Mouse (Mus musculus): ENCODE data around the gene Trmo. TPM values are rescaled to one million over a fixed set of nuclear protein-coding genes. Genes with fewer than 3 reads are reported as not detected.

The Trmo gene
- polyA plus RNA-seq, 1 experiment: 1.7 TPM

DNA sequence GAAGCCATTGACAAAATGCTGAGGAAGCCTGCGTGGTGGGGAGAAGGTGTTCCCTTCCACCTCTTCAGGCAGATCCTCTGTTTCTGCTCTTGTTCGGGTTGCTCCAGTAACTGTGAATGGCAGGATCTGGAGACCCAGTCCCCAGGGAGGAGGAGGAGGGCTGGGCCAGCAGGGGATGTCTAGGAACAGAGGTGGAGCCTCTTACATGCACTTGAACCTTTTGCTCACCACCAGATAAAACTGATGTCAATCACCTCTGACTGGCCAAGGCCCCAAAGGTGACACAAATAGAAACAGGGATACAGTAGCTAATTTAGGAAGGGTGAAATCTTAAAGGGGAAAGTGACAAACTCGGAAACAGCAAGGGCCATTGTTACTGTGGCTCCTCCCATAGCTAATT lies 51.2 kb downstream of the Trmo start:
- Histone ChIP-seq H3K4me1 (ENCODE audit: control insufficient read depth) (no peaks in the 10 kb centered on the region), H3K4me3 (replicated peaks) (no peak overlapping the region), H3K9me3 (ENCODE audit: control insufficient read depth, low read length) (no peaks in the 10 kb centered on the region), H3K36me3 (ENCODE audit: control insufficient read depth) (no peaks in the 10 kb centered on the region), H3K27me3 (ENCODE audit: control insufficient read depth) (peaks cover 70% of the 10 kb centered on the region)
- TF ChIP-seq GATA1 (IDR thresholded peaks at IDR 0.05; ENCODE audit: low read length) (no peak), TAL1 (IDR thresholded peaks at IDR 0.05; ENCODE audit: low read length) (no peak)

DNA sequence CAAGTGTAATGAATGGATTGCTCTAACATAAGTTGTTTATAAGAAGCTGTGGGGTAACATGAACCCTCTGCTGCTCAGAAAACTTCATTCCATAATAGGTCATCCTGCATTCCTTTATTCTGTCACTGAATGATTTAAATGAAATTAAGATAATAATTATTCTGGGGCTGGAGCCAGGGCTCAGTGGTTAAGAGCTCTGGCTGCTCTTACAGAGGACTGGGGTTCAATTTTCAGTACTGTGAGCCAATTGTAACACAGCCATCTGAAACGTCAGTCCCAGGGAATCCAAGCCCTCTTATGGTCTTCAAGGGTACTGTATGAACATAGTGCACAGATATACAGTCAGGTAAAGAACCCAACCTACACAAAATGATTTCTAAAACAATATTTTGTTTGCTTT lies 53.4 kb downstream of the Trmo start:
- Histone ChIP-seq H3K9me3 (ENCODE audit: control insufficient read depth, low read length) (no peaks in the 10 kb centered on the region), H3K4me3 (replicated peaks) (no peak overlapping the region), H3K36me3 (ENCODE audit: control insufficient read depth) (no peaks in the 10 kb centered on the region), H3K4me1 (ENCODE audit: control insufficient read depth) (no peaks in the 10 kb centered on the region), H3K27me3 (ENCODE audit: control insufficient read depth) (peaks cover 52% of the 10 kb centered on the region)
- TF ChIP-seq GATA1 (IDR thresholded peaks at IDR 0.05; ENCODE audit: low read length) (no peak), TAL1 (IDR thresholded peaks at IDR 0.05; ENCODE audit: low read length) (no peak)

DNA sequence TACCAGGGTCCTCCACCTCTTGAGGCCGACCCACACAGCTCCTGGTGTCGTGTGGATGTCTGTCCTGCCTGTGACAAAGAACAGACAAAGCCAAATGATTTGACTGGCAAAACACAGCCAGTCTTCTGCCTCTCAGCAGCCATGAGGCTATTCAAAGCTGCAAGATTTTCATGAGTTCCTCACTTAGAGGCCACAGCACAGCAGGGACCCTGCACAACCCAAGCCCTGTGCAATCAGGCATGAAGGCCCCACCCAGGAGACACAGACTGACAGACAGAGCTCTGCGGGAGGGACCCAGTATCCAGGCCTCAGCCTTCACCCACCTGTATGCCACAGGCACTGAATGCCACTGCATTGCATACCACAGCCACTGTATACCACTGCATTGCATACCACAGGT lies 60.3 kb downstream of the Trmo start:
- Histone ChIP-seq H3K4me1 (ENCODE audit: control insufficient read depth) (no peaks in the 10 kb centered on the region), H3K4me3 (replicated peaks) (no peak overlapping the region)
- TF ChIP-seq GATA1 (IDR thresholded peaks at IDR 0.05; ENCODE audit: low read length) (no peak), TAL1 (IDR thresholded peaks at IDR 0.05; ENCODE audit: low read length) (no peak)

More for the DNA sequence above, 60.3 kb downstream of the Trmo start:
- Histone ChIP-seq H3K9me3 (ENCODE audit: control insufficient read depth, low read length) (no peaks in the 10 kb centered on the region), H3K27me3 (ENCODE audit: control insufficient read depth) (peaks cover 21% of the 10 kb centered on the region), H3K36me3 (ENCODE audit: control insufficient read depth) (no peaks in the 10 kb centered on the region)

Other genes starting within 250 kb of the Trmo start
- gene Xpa, start 193.1 kb downstream of the Trmo start, polyA plus RNA-seq (2012): 2.7 and 3.4 TPM in 2 replicates
- gene Foxe1, start 45.8 kb downstream of the Trmo start, polyA plus RNA-seq (2012): not detected in 2 replicates
- gene Hemgn, start 24.1 kb upstream of the Trmo start, polyA plus RNA-seq (2012): 36.9 and 40.4 TPM in 2 replicates
- gene Anp32b, start 61.5 kb upstream of the Trmo start, polyA plus RNA-seq (2012): 431 and 451 TPM in 2 replicates
- gene Nans, start 99.8 kb upstream of the Trmo start, polyA plus RNA-seq (2012): 7.2 and 7.6 TPM in 2 replicates
- gene Trim14, start 146.7 kb upstream of the Trmo start, polyA plus RNA-seq (2012): 0.03 and 0.38 TPM in 2 replicates
- gene Coro2a, start 212.8 kb upstream of the Trmo start, polyA plus RNA-seq (2012): 0.12 and 0.21 TPM in 2 replicates

Data from erythroblast, embryonic 14.5 days (primary cell).